Mouse (Mus musculus): ENCODE measurements around the gene Kif11. TPM values are rescaled to one million over a fixed set of nuclear protein-coding genes. Genes with fewer than 3 reads are reported as not detected.
A peak's percentile ranks its signal among the peaks of the same experiment; 100 is the strongest.

Gene Kif11
- total RNA-seq, 2 experiments from 2014 or later: 53.8 to 155 TPM

- ATAC-seq (replicated peaks; ENCODE audit: poor library complexity, severe bottlenecking): no peak
Observed at GRCm38 (mm10) chr19:37440181-37440580, 64.0 kb downstream of the Kif11 start.

- no peak for ATAC-seq (replicated peaks; ENCODE audit: poor library complexity, severe bottlenecking)
Observed at GRCm38 (mm10) chr19:37440708-37441475, 64.7 kb downstream of the Kif11 start.

GRCm38 (mm10) chr19:37442524-37443286 is 66.5 kb downstream of the Kif11 start:
- ATAC-seq (replicated peaks; ENCODE audit: poor library complexity, severe bottlenecking): peak; percentile 92

- peak; percentile 29 for ATAC-seq (replicated peaks; ENCODE audit: poor library complexity, severe bottlenecking)
Observed at GRCm38 (mm10) chr19:37443631-37444140, 67.5 kb downstream of the Kif11 start.

- peak; percentile 84 for ATAC-seq (replicated peaks; ENCODE audit: poor library complexity, severe bottlenecking)
Observed at GRCm38 (mm10) chr19:37448212-37448611, 72.0 kb downstream of the Kif11 start.

GRCm38 (mm10) chr19:37449246-37449645 is 73.0 kb downstream of the Kif11 start:
- ATAC-seq (replicated peaks; ENCODE audit: poor library complexity, severe bottlenecking): no peak

- no peak for ATAC-seq (replicated peaks; ENCODE audit: poor library complexity, severe bottlenecking)
Observed at GRCm38 (mm10) chr19:37455528-37455927, 79.3 kb downstream of the Kif11 start.

- ATAC-seq (replicated peaks; ENCODE audit: poor library complexity, severe bottlenecking): no peak
Observed at GRCm38 (mm10) chr19:37455961-37456360, 79.8 kb downstream of the Kif11 start.

- no peak for ATAC-seq (replicated peaks; ENCODE audit: poor library complexity, severe bottlenecking)
Observed at GRCm38 (mm10) chr19:37458013-37458412, 81.8 kb downstream of the Kif11 start.

- peak; percentile 42; the same call in 1 of the 2 replicates for ATAC-seq (replicated peaks; ENCODE audit: poor library complexity, severe bottlenecking)
Observed at GRCm38 (mm10) chr19:37466403-37466802, 90.2 kb downstream of the Kif11 start.

GRCm38 (mm10) chr19:37466978-37467377 is 90.8 kb downstream of the Kif11 start:
- ATAC-seq (replicated peaks; ENCODE audit: poor library complexity, severe bottlenecking): peak; percentile 42

GRCm38 (mm10) chr19:37468841-37469566 is 92.8 kb downstream of the Kif11 start:
- no peak for ATAC-seq (replicated peaks; ENCODE audit: poor library complexity, severe bottlenecking)

Other genes with a start within 250 kb of the Kif11 start
- gene March5, start 168.9 kb upstream of the Kif11 start, total RNA-seq (2014; fragmentation: Nextera tagmentation): 63.3 and 80.4 TPM in 2 replicates
- gene March5, start 168.9 kb upstream of the Kif11 start, total RNA-seq (2017): 48.1 and 64.0 TPM in 2 replicates
- gene Cpeb3, start 167.8 kb upstream of the Kif11 start, total RNA-seq (2014; fragmentation: Nextera tagmentation): 0.56 TPM in 1 of 2 replicates, not detected in the other
- gene Cpeb3, start 167.8 kb upstream of the Kif11 start, total RNA-seq (2017): 0.10 TPM in 1 of 2 replicates, not detected in the other
- 108 and 131 TPM in 2 replicates for gene Ide, start 38.6 kb upstream of the Kif11 start, total RNA-seq (2014; fragmentation: Nextera tagmentation)
- gene Ide, start 38.6 kb upstream of the Kif11 start, total RNA-seq (2017): 95.3 and 125 TPM in 2 replicates
- gene Hhex, start 58.4 kb downstream of the Kif11 start, total RNA-seq (2014; fragmentation: Nextera tagmentation): 73.9 and 90.8 TPM in 2 replicates
- 18.9 and 22.1 TPM in 2 replicates for gene Hhex, start 58.4 kb downstream of the Kif11 start, total RNA-seq (2017)
- 36.4 and 44.3 TPM in 2 replicates for gene Exoc6, start 174.0 kb downstream of the Kif11 start, total RNA-seq (2014; fragmentation: Nextera tagmentation)
- 73.0 and 73.8 TPM in 2 replicates for gene Exoc6, start 174.0 kb downstream of the Kif11 start, total RNA-seq (2017)